Mouse (Mus musculus): ENCODE measurements at regions not wholly inside any gene's neighbourhood (a gene's known extent, or its start where the extent isn't known, plus 50 kb on each side); places are given as distances from the start of the nearest gene placed in this dataset.
"Not testable (repeated sequence)": the region's sequence is repeated elsewhere in the genome, so short reads cannot be mapped to it uniquely, and the experiment has no call there.

DNA sequence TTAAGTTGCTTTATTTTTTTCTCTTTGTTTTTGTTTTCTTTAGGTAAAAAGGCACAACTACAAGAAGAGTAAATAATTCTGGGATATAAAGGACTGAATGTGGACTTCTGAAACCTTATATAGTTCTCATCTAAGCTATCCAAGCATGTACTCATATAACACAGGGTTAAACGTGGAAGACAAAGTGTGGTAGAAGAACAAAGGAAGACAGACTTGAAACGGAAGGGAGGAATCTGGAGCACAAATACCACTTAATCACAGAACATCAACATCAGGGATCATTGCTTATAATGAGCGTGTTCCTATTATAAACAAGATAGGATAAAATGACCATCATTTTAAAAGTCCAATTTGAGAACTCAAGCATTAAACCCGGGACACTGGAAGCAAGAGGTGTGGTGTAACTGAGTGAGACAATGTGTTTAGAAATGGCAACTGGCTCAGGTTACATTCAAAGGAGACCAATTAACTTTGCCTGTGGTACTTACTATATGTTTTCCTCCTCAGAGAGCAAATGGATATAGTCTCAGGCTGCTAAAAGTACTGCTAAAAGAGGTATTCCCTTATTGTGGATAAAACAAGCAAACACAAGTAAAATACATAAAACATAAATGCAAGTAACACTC is 96.1 kb upstream of the Hdgfl1 start:
- no peak for DNase-seq

DNA sequence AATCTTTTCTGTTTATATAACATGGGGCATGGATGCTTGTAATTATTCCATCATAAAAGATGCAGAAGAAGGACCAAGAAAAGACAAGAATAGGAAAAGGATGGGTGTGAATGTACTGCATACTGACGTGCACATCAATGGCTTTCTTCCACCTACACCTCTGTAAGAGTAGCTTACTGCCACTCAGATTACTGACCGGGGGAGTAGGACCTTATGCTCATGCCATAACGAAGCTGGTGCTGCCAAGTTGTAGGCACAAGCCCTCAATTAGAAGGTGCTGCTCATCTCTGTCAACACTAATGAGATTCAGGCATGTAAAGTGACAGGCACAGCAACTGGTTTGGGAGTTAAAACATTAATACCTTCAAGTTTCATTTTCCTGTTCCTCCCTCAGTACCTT is 97.8 kb upstream of the Hdgfl1 start:
- DNase-seq = no peak

DNA sequence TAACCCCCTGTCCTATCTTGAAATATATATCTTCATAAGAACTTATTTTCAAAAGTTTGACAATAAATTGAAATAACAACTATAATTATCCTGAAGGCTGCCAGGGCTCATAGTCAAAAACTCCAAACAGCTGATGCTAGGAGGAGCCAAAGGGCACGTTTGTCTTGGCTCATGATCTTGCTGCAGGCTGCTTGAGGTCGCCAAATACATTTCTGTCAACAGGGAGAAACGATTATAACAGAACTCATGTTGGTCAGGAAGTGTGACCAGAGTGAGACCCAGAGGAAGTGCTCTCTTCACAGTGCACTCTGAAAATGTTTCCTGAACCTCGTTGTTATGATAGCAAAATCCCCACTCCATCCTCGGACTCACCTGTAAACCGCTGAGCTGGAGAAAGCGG is 140.9 kb upstream of the Prl start:
- peak in 1 of 2 experiments; percentile 3 for DNase-seq

DNA sequence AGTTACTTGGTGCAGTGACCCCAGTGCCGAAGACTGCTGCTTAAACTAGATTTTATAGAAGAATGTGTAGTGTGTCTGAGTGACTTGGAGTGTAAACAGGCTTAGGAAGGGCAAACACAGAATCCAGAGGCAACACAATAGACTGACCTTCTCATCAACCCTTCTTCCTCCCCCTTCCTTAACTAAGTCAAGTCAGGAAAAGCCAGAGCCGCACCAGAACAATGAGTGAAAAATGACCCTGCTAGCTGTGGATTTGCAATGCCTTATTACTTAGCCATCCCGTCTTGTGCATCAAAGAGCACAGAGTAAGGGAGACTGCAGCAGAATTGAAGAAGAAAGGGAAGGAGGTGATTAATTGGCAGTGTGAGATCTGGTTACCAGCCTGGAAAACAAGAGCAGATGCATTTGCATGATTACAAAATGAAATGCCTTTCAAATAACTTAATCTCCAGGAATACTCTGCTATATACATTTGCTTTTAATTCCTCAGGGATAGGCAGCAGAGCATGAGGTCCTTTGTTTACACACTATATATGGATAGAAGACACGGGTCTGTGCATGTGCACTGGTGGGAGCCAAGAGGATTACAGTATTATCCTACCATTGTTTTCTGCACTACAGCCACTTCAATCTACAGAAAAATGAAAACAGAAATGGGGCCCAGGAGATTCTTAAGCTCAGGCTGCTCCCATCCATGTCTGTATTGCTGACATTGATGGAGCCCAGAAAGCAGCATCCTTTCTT is 124.5 kb upstream of the Prl start:
- no peak for DNase-seq

DNA sequence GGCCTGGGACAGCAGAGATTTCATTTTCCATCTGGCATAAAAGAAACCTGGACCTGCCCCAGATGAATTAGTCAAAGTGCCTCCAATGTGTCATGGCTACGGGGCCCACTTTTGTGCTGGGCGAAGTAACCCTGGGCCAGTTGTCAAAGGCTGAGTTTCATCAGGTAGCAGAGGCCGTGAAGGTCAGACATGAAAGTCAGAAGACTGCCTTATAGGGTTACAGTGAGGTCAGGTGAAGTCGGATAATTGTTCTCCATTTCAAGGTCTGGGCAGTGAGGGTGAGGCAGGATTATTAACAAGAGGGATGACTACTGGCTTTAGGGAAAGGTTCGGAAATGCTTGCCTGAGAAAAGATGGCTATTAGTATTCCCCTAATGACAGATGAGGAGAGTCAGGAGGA is 123.5 kb upstream of the Prl start:
- DNase-seq = peak in 1 of 2 experiments; percentile 2

DNA sequence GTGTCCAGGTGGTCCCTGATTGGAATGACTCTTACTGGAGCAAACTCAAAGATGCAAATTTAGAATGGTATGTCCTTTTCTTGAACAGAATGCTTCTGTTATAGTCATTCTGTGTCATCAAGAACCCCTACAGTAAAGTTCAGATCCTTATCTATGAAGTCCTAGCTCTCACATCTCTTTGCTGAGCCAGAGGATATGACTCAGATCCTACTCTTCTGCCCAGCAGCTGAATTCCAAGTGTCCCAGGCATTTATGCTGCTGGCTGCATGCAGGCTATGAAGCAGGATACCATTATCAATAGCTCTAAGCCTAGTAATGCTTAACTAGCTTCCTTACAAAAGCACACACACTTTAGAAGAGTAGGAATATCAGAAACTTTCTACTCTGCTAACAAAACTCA is 116.9 kb upstream of the Prl start:
- no peak for DNase-seq

DNA sequence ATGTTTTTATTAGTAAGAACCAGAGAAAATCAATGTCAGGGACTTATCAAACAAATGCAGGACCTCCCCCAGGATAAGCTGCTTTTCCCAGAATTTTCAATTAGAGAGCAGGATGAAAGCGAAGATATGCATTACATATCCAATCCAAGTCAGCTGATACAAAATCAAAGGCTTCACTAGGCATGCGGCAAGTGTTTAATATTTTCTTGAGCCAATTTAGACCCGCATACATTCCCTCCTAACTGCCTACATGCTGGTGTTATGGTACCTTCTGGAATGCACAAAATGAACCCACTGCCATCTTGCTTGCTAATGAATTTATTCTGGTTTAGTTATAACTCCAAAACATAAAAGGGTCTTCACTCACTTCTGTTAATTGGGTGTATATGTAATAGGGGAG is 112.9 kb upstream of the Prl start:
- DNase-seq = no peak

DNA sequence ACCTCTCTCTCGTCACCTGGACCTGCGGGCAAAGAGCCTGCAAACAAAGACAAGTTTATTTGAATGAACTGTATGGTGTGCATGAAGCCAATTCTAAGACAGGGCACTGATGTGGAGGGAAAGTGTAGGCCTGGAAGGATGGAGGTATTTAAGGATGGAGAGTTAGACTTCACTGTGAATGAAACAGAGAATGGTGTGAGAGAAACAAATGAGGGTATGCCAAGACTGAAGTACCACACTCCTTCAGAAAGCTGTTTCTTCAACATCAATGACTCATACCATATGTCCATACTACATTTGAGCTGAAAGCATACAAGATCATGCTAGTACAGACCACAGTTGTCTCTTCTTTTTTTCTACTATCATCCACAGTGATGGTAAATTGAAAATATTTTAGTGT is 105.9 kb upstream of the Prl start:
- DNase-seq = no peak

DNA sequence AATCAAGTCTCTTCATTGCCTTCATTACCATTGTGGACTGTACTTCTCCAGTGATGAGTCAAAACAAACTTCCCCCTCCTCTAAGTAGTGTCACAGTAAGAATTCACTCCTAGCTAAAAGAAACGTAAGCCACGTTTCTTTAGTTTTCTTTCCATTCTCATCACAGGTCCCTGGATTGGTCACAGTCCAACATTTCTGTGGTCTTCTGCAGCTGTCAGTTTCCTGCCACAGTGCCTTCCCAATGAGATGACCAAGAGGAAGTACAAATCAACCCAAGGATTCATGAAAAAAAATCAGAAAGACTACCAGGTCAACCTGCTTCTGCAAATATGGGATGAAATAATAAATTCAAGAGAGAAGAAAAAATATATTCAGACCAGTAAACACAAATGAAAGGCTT is 103.5 kb upstream of the Prl start:
- no peak for DNase-seq

DNA sequence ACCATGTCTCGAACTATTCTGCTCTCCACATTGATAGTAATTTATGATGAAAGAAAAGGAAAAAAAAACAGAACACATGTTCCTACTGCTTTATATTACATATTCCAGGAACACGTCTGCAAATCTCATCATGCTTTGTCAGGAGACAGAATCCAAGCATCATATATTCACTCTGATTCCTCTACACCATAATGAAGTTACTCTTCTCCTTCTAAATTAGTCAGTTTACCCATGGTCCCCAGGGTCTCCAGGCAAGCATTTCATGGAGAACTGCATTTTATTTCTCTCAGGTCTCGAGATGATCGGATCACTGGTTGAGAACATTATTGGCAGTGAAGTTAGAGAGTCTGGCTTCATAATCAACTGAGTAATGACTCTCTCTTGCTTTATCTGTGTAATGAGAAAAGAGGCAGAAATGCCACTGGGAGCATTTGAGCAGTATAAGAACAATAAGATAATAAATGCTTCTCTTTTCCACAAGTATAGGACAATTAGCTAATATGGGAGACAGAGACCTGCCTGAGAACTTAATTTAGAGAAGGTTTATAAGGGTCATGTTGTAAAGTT is 97.8 kb upstream of the Prl start:
- no peak for DNase-seq

DNA sequence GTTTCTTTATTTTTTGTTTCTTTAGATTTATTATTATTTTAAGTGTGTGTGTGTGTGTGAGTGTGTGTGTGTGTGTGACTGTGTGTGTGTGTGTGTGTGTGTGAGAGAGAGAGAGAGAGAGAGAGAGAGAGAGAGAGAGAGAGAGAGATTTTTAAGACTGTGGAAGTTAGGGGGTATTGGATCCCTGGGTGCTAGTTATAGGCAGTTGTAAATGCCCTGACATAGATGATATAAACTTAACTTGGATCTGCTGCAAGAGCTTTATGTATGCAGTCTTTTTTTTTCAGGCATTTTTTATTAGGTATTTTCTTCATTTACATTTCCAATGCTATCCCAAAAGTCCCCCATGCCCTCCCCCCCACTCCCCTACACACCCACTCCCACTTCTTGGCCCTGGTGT is 96.8 kb upstream of the Prl start:
- not testable (repeated sequence) for DNase-seq

DNA sequence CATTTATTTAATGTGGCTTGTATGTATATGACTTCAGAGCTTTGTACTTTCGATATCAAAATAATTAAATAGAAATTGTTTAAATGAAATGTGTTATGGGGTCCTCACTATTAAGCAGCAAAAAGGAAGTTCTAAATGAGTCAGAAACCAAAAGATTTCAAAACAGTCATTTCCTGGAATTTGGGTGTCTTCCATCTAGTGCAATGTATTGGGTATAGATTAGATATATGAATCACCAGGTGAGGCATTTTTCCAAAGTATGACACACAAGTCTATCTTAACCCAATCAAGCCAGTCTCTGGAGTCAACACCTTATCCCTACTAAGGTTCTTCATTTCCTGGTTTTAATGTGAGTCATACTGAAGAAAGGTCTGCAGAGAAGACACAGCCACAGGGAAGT is 81.3 kb upstream of the Prl start:
- no peak for DNase-seq

DNA sequence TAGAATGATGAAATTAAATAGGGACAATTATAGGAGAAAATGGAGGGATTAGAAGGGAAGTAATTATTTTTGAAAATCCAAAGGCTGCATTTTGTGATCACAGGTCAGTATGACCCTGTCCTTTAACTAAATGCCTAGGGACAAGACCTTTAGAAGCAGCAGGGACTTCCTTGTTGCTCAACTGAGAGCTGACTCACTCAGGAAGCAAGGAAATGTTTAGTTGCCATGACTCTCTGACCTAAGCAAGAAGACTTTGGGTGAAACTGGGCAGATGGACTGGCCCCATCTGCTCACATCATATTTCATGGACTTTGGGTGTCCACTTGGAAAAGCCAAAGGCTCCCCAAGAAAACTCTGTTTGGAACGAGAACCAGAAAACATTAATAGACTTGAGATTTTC is 76.9 kb upstream of the Prl start:
- no peak for DNase-seq

All from cerebellum, postnatal 14 days (tissue).